Mouse (Mus musculus) liver, adult 2 months (tissue): ENCODE measurements at regions not wholly inside any gene's neighbourhood (a gene's known extent, or its start where the extent isn't known, plus 50 kb on each side); places are given as distances from the start of the nearest gene placed in this dataset.
"Not testable (repeated sequence)": the region's sequence is repeated elsewhere in the genome, so short reads cannot be mapped to it uniquely, and the experiment has no call there.

Source experiments
- CTCF ChIP-seq: fragments of 200-500 bp; IDR thresholded peaks from 2 replicates; pipeline ENCODE4 v1.5.1; 2011; ENCODE audit warnings: low read depth, low read length, control low read depth
- POLR2A ChIP-seq: fragments of 200-500 bp; IDR thresholded peaks from 2 replicates; pipeline ENCODE4 v1.6.1; 2011; ENCODE audit warnings: low read length, control low read depth; ENCODE audit not compliant: insufficient read depth; ENCODE audit errors: extremely low read depth

DNA sequence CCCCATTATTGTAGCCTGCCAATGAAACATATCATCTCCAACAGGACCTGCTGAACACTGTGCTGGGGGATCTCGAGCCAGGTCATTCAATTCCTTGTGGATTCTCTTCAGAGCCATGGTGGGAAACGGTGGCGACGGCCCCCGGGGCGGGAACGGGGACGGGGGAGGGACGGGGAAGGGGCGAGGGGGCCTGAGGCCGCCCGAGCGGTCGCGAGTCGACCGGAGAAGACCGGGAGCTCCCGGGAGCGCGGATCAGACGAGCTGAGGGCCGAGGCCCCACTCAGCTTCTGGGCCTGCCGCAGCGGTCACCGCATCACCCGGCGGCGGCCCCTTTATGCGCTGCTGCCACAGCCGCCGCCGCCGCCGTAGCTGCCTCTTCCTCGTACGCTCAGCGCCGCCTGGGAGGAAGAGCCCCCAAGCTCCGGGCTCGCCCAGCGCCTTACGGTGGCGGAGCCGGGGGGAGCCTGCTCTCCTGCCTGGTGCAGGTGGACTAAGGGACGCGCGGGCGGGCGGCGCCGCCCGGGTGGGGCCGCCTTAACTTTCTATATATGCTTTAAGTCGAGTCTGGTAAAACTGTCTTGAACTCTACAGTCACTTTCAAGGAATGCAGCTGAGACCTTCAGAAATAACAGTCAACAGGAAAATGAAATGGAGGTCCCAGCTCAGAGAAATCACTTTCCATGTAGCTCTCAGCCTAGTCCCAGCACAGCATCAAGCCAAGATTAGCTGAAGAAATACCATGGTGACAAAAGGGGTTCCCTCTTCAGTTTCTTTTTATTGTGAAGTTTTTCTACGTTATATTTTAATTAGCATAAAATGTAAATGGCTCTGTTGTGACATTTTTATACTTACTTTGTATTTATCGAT is 319.4 kb downstream of the Rapgef2 start:
- TF ChIP-seq POLR2A, CTCF: not testable (repeated sequence)
